Mouse (Mus musculus): Measurements from ENCODE around the gene Kif1bp.

Gene Kif1bp

GRCm38 (mm10) chr10:62556558-62556901 lies 21.7 kb downstream of the Kif1bp start:
- DNase-seq (ENCODE audit: low read depth, low spot score): no peak

- no peak for DNase-seq (ENCODE audit: low read depth, low spot score)
Observed at GRCm38 (mm10) chr10:62555705-62556557, 22.3 kb downstream of the Kif1bp start.

DNA sequence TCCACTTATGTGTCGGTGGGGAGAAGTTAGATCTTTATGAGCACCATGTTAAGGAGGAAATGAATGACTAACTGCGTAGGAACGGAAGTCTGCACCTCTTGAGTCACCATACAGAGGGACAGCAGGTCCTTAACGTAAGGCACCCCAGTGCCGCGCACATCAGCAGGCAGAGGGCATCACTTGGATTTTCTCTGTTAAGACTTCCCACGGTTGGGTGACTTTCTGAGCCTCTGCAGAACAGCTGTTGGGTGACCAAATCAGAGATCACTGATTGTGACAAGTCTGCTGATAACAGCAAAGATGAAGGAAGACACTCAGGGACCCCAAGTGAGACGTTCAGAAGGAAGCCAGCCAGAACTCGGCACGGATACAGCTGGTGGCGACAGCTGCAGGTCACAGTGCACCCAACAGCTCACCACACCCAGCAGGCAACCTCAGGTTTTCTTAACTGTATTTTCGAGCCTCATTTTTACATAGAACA lies 24.6 kb downstream of the Kif1bp start:
- DNase-seq (ENCODE audit: low read depth, low spot score): no peak

- DNase-seq (ENCODE audit: low read depth, low spot score): no peak
Observed at GRCm38 (mm10) chr10:62550787-62551300, 27.4 kb downstream of the Kif1bp start.

GRCm38 (mm10) chr10:62549523-62550166 lies 28.6 kb downstream of the Kif1bp start:
- peak; percentile 38 for DNase-seq (ENCODE audit: low read depth, low spot score)

GRCm38 (mm10) chr10:62546441-62546840 lies 31.8 kb downstream of the Kif1bp start:
- DNase-seq (ENCODE audit: low read depth, low spot score): no peak

GRCm38 (mm10) chr10:62545759-62546158 lies 32.5 kb downstream of the Kif1bp start:
- DNase-seq (ENCODE audit: low read depth, low spot score): no peak

DNA sequence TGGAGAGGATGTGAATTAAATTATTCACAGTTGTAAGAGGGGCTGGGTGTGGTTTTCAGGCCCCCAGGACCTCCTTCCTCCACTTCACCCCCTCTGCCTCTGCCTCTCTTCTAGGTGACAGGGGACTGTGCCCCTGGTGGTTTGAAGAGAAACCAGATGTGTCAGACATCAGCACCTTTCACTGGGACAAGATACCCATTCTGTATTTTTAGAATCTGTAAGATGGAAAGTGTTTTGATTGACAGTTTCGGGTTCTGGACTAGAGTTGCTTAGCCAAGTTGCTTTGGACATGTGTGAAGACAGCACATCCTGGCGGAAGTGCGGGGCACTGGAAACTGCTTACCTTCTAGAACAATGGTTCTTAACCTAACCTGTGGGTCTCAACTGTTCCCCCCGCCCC lies 33.9 kb downstream of the Kif1bp start:
- DNase-seq (ENCODE audit: low read depth, low spot score): no peak

DNA sequence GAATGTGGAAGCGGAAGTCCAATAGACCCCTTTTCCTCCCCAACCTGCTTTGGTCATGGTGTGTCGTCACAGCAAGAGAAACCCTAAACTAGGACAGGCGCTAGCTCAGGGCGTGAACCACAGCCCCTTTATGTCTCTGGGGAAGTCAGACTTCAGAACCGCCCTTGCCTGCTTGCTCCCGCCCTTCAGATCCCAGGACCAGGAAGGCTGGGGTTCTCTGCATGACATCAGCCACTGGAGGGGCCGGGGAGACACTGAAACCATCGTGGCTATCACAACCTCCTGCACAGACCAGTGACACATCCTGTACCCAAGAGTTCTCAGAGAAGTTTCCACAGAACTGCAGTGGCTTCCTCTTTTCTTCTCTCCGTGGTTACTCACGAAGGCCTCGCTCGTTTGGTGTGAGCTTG lies 34.9 kb downstream of the Kif1bp start:
- DNase-seq (ENCODE audit: low read depth, low spot score): no peak

DNA sequence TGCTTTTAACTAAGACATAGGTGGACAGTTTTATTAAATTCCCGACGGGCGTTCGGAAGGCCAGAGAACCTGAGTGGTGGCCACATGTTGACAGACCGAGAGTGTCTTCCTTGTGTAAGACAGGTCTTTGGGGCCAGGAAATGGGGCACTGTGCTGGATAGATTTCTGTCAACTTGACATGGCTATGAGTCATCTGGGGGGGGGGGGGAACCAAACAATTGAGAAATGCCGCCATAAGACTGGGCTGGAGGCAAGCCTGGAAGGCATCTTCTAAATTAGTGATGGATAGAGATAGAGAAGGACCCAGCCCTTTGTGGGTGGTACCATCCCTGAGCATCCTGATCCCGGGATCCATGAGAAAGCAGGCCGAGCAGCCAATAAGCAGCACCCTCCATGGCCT lies 35.3 kb downstream of the Kif1bp start:
- no peak for DNase-seq (ENCODE audit: low read depth, low spot score)

- DNase-seq (ENCODE audit: low read depth, low spot score): no peak
Observed at GRCm38 (mm10) chr10:62542507-62542906, 35.8 kb downstream of the Kif1bp start.

GRCm38 (mm10) chr10:62541499-62541898 lies 36.8 kb downstream of the Kif1bp start:
- DNase-seq (ENCODE audit: low read depth, low spot score): no peak

DNA sequence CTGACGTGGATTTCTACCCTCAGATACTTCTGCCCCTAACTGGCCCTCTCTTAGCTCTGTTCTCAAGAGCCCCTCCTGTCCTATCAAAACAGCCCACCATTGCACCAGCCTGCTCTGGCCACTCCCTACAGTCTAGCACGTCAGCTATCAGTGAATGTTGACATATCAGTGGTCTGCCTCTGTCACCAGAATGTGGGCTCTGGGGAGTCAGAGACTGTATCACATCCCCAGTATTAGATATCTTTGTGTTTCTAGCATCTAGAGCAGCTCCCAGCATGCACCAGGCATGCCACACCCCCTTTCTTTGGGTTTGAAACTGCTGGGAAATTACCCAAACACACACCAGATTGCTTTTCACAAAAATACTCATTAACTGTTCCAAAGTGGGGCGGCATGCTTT lies 37.5 kb downstream of the Kif1bp start:
- no peak for DNase-seq (ENCODE audit: low read depth, low spot score)

DNA sequence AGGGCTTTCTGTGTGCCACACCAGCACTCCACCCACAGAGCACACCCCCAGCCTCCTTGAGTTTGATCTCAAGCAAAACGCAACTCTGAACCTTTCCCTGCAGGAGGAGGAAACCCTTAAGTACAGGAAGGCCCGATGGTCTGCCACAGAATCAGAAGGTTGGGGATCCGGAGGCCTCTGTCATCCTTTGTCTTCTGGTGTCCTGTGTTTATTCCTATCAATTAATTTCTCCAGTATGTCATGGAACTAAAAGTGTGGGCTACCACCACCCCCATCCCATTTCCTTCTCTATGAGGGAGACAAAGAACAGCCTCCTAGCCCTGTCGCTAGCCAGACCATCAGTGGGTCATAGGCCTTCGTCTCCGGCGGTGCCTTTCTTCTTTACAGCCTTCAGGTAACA lies 43.7 kb downstream of the Kif1bp start:
- DNase-seq (ENCODE audit: low read depth, low spot score): no peak

GRCm38 (mm10) chr10:62532832-62533231 lies 45.4 kb downstream of the Kif1bp start:
- DNase-seq (ENCODE audit: low read depth, low spot score): no peak

DNA sequence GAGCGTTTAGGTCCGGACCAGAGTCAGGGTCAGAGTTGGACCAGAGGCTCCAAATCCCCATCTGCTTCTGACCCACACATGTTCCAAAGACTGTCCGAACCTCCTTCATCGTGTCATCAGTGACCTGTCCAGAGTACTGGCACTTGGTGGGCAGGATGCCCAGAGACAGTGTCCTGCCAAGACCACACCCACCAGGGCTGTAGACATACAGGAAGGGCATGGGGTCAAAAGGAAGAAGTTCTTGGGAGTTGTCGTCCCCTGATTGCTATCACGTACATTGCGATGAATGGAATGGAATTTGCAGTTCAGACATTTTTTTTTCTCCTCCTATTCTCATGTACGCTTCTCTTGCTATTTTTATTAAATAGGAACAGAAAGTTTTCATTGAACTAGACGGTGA lies 48.1 kb downstream of the Kif1bp start:
- no peak for DNase-seq (ENCODE audit: low read depth, low spot score)

- DNase-seq (ENCODE audit: low read depth, low spot score): no peak
Observed at GRCm38 (mm10) chr10:62527351-62527750, 50.9 kb downstream of the Kif1bp start, which contains the start of gene Srgn. Srgn (minus strand) TSS chr10:62527451.

DNA sequence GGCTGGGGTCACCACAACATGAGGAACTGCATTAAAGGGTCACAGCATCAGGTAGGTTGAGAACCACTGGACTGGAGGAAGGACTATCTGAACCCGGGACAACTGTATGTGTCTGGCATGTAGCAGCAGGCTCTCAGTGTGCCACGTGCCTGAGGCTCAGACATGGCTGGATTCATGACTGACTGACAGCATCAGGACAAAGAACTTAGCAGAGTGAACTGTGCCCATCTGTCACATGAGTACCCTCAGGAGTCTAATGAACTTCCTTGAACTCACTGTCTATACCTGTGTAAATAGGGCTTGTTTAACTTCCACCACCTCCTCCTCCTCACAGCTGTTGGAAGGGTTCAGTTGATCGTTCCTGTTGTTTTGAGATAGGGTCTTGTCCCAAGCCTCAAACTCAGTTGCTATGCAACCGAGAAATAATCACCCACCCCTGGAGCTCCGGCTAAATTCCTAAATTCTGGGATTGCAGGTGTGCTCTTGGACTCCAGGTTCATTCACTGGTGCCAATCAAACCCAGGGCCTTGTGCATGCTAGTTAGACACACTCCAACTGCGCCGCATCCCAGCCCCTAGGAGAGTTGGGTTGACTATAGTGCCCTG lies 55.8 kb downstream of the Kif1bp start:
- DNase-seq (ENCODE audit: low read depth, low spot score): no peak

GRCm38 (mm10) chr10:62521763-62522162 lies 56.5 kb downstream of the Kif1bp start:
- DNase-seq (ENCODE audit: low read depth, low spot score): no peak

DNA sequence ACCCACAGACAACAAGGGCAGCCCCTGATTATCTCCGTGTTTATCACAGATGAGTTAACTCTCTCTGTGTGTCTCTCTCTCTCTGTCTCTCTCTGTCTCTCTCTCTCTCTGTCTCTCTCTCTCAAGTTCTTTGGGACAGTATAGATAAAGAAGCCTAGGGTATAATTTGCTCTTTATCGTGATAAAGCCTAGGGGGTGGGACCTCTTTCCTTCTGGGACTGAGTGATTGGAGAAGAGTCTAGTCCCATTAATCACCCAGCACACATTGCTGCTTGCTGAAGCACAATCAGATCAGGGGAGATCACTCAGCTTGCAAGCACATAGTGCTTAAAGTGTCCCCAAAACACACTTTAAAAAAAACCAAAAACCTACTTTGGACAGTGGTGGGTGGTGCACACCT lies 57.3 kb downstream of the Kif1bp start:
- DNase-seq (ENCODE audit: low read depth, low spot score): no peak

DNA sequence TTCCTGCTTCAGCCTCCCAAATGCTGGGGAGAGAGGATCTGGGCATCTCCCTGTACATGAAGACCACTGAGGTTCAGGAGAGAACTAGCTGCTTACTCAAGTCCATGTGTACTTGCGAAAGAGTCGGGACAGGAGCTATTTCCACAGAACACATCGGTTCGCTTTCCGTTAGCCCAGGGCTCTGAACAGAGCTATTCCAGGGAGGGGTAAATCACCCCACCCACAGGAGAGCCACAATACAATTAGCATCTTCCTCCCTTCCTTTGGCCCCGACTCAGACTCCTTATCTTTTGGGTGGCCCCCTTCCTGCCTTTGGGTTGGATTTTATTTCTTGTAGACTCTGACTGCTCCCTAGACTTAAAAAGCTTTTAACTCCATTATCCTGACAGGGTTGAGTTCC lies 60.7 kb downstream of the Kif1bp start:
- DNase-seq (ENCODE audit: low read depth, low spot score): no peak

GRCm38 (mm10) chr10:62512855-62513254 lies 65.4 kb downstream of the Kif1bp start:
- no peak for DNase-seq (ENCODE audit: low read depth, low spot score)
